Mouse (Mus musculus) heart, adult 18-20 months (tissue): ENCODE measurements around the gene Kcnc3. TPM values are rescaled to one million over a fixed set of nuclear protein-coding genes. Genes with fewer than 3 reads are reported as not detected.

Source experiments
- DNase-seq, 2 experiments: peaks; one replicate each; pipeline ENCODE4 v3.0.0; 2021 to 2022; ENCODE audit warnings: mixed read lengths in 1 of 2
- long read RNA-seq, 2 experiments: library from polyadenylated mRNA; stranded (forward); transcript quantifications; one replicate each; pipeline ENCODE4 v2.0.0; 2021
- total RNA-seq, 2 experiments: library from RNA; stranded (reverse); gene quantifications; 2 replicates each; pipeline ENCODE4 v1.2.3; 2021

Kcnc3 gene
- total RNA-seq = 1 to 10 TPM; 2.4 to 2.6 TPM
- long read RNA-seq, experiment 1 = 0 reads
- long read RNA-seq, experiment 2 = 0 reads

DNA sequence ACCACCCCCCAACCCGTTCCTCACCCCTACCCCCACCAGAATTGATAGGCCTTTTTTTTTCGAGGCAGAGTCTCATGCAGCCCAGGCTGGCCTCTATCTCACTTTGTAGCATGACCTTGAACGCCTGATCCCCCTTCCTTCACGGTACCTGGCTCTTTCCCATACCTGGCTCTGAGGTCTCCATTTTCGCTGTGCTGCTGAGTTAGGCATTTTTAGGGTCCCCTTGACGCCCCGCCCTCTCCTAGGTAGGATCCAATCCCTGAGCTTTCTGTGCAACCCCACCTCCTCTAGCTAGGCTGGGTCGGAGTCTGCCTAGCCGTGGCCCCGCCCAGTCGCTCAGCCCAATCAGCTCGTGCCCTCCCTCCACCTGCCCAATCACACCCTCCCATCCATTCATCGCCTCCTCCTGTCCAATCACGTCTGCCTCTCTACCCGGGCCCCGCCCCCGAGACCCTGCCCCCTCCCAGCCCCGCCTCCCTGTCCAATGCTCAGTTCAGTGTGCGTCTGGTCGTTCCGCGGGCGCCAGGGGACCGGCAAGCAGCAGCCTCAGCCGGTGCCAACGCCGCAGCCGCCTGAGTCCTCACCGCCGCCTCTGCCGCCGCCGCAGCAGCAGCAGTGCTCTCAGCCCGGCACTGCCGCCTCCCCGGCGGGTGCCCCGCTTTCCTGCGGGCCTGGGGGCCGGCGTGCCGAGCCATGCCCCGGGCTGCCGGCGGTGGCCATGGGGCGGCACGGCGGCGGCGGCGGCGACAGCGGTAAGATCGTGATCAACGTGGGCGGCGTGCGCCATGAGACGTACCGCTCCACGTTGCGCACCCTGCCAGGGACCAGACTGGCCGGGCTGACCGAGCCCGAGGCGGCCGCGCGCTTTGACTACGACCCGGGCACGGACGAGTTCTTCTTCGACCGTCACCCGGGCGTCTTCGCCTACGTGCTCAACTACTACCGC lies at the start of gene Kcnc3:
Gene Kcnc3 (plus strand): TSS at position 263 of the 946 bp plus-strand sequence.
- peak; percentile 73 to 90 for DNase-seq

DNA sequence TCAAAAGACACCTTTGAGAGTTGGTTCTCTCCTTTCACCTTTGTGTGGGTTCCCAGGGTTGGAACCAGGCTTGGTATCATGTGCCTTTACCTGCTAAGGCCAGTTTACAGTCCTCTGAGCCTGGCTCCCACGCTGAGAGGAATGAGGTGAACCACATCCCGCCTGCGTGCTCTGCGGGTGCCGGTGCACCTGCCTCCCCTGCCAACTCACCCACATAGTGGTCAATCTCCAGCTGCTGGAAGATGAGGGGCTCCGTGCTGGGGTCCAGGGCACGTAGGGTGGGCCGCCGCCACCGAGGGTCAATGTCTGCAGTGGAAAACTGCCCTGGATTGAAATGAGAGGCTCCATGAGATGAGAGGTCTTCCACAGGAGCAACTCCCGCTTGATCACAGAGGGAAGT lies 47.9 kb upstream of the Kcnc3 start:
- no peak for DNase-seq

DNA sequence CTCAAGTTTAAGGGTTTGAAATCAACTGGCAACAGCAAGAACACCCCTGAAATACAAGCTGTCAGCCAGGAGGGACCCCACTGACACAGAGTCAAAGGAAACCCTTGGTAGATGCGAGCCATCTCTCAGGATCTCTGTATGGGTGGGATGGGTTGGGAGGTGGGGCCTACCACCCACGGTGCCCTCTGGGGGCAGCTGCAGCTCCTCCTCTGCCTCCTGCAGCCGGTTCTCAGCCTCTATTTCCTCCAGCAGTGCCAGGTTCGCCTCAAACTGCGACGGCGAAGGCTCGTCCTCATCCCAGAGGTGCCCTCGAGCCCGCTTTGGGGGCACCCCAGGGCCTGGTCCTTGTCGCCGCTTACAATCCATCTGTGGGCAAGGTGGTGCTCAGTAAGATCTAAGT lies 47.4 kb upstream of the Kcnc3 start:
- DNase-seq = no peak

DNA sequence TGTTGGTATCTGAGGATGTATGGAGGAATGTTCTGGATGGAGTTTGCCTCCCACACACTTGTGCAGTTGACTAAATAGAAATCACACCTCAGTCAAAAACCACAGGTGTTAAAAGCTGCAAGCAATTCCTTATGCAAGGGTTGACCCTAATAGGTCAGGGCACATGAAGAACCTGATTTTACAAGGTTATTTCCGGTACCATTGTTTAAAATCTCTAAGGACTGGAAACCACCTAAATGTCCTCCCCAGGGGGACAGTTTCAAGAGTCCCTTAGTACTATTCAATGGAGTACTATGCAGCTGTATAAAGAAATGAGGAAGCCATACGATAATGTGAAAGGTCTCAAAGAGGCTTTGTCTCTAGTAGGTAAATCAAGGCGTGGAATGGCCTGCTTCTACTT lies 44.2 kb upstream of the Kcnc3 start:
- no peak for DNase-seq

DNA sequence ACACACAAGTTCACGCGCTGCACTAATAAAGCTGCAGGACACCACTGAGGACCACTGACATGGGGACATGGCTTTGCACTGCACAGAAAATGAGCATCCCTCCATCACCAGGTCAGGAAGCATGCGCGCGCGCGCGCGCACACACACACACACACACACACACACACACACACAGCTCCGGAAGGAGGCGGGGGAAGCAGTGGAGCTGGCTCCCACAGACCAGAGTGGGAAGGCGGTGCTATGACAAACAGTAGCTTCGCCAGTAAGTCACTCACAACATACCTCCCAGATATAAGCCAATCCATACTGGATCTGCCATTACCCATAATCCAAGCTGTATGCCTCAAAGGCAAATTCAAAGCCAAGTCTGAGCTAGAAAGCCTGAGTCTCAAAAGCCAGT lies 43.4 kb upstream of the Kcnc3 start:
- no peak for DNase-seq

DNA sequence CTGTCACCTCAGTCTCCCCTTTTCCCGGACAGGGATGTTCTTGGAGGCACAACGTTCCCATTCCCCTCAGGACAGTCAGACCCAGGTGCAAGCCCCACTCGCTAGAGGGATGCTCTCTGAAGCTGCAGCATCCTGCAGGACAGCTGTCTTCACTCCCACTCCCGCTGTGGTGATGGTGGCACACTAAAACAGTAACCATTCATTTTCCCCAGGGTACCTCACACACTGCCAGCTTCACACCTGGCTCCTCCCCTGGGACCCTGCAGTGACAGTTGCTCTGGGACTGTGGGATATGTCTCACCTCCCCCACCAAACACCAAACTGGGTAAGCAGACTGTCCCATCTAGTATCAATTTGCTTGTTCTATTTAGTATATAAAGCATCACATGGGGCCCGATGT lies 42.7 kb upstream of the Kcnc3 start:
- DNase-seq = no peak

DNA sequence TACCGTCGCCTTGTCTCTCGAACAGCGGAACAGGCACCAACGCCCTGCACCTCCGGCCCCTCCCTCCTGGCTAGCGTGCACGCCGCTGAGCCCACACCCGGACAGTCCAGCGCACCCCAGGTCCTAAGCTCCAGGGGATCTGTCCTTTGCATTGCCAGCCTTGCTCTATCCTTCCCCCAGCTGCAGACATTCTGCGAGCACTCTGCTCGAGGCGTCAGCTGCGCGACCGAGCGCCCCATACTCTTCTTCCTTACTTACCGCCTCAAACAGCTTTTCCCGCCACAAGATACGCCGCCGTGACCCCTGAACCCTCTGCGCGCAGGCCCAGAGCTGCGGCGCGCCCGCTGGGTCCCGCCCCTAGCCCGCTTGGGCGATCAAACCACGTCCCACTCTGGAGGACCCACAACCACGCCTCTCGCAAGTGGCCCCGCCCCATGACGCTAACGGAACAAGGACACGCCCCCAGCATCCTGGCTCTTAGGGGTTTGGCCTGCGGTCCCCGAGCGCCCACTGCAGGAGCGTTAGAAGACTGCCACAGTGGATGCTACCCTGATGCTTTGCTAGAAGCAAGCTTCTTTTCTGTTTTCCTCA lies 41.9 kb upstream of the Kcnc3 start, which contains the start of gene Pold1:
Gene Pold1 (minus strand): TSS at position 353 of the 591 bp plus-strand sequence.
- DNase-seq = peak; percentile 99 to 100

DNA sequence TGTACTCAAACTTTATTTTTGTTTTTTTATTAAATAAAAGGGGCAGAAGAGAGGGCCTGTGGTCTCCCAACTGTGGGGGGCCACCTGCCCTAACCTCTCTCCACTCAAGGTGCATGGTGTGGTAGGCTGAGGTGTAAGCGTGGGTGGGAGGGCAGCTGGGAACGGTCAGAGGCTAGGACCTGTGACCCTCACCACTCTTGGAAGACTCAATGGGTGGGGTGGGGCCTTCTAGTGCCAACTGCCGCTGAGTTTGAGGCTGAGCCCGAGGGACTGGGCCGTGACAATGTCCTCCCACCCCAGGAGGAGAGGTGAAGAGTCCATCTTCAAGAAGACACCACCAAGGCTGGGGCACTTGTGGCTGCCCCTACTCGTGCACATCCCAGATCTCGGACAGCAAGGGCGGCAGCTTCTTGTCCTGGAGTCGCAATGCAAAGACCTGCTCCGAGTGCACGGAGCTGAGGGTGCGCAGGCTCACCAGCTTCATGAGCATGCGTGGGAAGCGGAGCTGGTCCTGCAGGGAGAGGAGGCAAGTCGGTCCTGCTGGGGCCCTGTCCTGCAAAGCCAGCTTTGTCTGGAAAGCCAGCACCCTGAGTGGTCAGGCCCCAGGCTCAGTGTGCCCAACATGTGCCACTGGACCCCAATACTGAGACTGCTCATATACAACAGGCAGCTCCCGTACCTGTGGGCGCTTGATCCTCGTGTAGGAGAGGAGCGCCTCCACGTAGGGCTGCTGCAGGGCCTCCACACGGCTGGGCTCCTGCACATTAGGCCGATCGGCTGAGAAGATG lies 40.6 kb upstream of the Kcnc3 start:
- no peak for DNase-seq

DNA sequence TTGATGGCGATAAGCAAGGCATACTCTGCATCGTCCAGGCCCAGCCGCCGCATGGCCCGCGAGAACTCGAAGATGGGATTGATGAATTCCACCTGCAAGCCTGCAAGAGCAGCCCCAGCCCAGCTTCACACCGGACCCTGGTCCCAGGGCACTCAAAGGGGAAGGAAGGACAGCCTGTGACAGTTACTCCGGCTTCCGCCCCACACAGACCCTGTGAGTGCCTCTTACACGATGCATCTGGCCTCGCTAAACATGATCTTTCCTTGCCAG lies 40.1 kb upstream of the Kcnc3 start:
- no peak for DNase-seq

DNA sequence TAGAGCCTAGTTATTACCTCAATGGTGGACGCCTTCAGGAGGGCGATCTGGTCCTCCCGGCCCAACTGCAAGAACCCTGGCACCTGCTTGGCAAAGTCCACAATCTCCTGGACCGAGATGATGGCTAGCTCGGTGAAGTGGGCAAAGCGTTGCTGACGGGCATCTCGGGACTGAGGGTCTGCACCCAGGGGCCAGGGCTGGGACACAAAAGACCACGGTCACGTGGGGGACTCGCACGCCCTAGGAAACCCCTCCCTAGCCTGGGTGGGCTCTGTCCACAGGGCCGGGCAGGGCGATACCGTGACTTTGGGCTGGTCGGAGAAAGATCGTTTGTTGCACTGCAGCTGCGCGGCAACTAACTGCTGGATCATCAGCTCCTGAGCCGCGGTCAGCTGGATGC lies 39.2 kb upstream of the Kcnc3 start:
- DNase-seq = no peak

DNA sequence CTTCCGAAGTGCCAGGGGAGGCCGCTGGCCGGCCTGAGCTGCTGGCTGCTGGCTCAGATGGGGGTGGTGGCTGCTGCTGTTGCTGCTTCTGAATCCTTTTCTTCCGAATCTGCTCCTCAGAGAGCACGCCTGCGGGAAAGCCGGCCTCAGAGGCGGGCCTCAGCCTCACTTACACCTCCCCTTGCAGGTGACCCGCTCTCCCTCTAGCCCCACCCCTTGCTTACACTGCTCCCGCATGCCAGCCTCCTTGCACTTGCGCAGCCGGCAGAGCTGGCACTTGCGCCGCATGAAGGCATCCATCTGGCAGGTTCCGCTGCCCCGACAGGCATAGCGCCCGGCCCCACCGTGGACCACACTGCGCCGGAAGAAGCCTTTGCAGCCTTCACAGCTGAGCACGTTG lies 38.7 kb upstream of the Kcnc3 start:
- no peak for DNase-seq

DNA sequence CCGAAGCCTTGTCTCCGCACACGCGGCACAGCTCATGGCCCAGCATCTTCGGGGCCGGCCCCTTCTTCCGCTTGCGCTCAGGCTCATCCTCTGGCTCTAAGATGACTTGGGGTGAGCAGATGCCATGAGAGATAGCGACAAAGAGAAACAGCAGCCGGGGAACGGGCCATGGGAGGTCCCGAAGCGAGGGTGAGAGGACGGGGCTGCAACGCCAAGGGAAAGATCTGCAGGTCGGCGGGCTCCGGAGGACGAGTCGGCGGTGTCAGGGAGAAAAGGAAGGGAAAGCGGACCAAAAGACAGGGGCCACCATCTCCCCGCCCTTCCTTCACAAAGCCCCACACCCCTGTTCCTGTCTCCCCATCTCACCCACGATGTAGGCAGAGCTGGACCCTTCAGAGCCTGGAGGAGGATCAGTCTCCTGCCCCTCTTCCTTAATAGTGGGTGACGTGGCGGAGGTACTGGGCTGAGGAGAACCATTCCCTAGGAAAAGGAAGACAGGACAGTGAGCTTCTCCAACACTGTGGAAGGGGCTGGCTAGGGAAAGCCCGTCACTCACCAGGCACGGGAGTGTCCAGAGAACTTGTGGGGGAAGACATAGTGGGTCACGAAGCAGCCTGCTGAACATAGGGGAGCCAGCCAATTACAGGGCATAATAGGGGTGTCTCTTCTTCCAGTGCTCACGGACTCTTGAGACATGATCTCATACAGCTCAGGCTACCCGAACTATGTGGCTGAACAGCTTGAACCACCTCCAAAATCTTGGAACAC lies 38.1 kb upstream of the Kcnc3 start:
- no peak for DNase-seq

DNA sequence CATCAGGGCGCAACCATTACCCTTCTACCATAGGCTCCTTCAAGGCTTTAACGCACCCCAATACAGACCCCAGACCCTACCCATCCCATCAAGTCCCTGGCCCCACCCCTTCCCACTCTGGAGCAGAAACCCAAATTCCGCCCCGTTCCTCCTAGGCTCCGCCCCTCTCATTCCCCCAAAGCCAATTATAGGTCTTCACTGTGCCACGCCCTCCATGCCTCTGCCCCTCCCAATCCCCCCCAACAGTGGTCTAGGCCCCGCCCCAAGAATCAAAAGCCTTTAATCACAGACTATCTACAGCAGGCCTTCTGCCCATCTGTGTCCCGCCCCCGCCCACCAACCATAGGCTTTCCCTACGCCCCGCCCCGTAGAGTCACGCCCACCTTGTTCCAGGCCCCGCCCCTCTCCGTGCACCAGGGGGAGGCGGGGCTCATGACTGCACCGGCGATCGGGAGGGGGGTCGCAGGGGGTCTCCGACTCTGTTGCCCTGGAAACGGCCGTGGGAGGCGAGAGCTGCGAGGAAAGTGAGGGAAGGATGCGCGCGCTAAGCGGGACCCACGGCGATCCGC lies 37.2 kb upstream of the Kcnc3 start:
- DNase-seq = peak; percentile 65 to 75

DNA sequence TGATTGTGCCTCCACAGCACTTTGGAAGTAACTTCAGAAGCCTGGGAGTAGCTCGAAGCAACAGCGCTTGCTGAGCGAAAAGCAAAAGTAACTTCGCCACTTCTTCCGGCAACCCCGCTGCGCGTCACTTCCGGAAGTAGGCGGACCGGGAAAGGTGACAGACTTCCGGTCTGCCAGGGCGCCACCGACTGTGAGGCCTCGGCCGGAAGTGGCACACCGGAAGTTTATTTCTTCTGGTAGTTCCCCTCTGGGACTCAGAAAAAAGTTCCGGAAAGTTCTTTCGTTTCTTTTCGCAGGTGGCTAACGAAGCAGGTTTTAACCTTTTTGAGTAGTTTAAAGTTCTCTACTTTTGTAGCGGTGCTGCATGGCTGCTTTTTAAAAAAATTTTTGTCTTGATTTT lies 36.6 kb upstream of the Kcnc3 start, which contains the start of gene Nr1h2:
Gene Nr1h2 (minus strand): TSS at position 126 of the 400 bp plus-strand sequence.
- DNase-seq = peak; percentile 98

DNA sequence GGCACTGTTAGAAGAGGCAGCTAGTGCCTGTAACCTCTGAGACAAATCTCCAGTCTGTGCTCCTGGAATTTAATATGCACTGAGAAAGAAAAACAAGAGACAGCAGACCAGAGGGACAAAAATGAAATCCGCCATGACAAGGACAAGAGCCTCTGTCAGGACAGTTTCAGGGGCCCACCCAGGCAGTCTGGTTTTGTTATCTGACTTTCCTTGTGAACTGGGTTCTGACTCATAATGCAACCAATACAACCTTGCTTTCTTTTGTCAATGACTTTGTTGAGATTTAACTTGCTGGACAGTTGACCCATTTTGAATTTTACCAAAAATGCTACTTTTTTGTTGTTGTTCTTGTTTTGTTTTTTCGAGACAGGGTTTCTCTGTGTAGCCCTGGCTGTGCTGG lies 32.8 kb upstream of the Kcnc3 start:
- DNase-seq = no peak

DNA sequence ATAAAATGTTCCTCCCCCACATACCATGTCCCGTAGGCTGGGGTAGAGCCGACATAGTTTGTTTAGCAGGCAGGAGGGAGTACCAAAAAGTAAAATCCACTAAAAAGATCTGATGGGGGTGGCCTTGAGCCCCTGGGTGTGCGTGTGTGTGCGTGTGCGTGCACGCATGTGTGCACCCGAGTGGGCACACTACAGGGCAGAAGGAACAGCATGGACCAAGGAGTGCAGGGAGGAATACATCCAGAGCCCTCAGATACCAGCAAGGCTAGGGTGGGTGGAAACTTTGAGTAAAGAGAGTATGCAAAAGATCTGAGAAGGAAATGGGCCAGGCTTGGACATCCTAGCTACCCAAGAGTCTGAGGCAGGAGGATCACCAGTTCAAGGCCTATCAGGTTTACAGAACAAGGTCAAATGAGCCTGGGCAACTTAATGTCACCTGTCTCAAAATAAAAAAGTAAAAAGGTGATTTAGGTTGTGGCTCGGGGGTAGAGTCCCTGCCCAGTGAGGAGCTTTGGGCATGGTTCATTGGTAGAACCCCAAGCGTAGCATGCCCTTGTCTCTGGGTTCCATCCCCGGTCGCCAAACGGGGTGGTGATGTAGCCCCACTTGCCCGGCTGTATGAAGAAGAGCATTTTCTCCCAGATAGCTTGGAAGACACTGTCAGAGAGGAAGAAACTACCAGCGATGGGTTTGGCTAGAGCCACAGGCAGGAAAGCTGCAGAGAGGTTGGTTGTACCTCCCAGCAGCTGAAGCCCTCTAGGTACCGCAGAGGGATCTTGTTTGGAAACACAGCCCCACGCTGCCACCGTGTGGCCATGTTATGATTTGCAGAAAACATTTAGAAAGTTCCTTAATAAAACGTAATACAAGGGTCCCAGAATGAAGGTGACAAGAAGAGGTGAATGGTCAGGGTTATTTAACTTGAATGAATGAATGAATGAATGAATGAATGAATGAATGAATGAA lies 29.7 kb upstream of the Kcnc3 start:
- DNase-seq = peak; percentile 64 to 88

DNA sequence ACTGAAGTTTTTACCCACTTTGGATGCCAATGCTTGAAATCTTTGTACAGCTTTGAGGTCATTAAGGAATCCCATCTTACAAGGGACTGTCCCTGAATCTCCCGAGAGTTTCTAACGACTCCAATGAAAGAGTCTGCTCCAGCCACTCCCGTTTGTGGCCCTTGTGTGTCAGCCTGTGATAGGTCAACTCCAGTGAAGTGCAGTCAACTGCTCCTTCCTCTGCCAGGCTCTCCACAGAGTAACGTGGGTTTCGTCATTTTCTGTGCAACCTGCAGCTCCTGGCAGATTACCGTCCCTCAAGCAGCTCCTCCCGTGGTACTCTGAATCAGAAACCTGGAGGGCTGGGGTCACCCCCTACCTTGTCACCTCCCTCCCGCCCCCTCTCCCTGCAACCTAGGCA lies 27.2 kb upstream of the Kcnc3 start:
- DNase-seq = no peak

DNA sequence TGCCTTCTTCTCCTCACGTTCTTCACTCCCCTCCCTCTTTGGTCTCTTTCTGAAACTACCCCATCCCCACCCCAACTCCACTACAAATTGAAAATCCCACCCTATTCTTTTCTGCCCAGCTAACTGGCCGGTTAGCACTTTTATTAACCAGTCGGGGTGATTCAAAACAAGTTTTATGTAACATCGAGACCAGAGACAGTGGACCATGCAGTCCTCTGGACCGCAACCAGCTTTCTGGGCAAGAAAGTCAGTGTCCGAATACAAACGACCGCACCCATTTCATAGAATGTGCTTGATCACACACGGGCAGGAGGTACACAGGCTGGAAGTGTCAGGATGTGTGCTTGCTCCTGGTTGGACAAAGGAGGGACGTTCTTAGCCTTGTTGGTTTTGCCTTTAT lies 26.0 kb upstream of the Kcnc3 start:
- DNase-seq = no peak

DNA sequence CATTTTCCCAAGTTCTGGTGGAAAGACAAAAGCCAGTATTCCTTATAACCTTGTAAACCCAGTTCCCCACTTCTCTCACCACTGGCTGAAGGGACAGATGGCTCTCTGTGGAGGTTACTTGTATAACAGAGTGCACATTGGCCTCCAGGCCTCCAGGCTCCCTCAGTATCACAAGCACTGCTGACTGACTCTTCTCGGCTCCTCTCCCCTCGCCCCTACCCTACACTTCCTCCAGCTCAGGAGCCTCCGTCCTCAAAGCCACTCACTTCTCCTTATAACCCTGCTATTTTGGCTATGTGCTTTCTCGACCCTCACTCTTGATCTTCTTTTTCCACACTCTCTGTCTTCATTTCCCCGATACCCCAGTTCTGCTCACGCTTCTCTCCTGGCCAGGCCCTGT lies 25.1 kb upstream of the Kcnc3 start:
- DNase-seq = no peak

DNA sequence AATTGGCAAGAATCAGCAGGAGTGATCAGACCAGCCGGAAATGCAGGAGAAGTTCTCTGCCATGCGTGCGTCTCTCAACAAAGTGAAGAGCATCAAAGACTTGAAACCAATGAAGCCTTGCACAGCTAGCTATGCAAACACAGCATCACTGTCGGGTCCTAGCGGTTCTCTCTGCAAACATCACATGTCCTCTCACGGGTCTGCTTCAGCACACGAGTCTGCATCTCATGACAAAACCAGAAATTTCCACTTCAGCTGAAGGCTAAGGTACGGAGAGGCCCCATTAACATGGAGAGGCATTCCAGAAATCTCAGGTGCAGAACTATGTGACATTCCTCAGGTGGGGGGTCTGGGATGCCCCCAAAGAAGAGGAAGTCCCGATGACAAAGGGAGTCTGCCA lies 21.7 kb upstream of the Kcnc3 start:
- no peak for DNase-seq

DNA sequence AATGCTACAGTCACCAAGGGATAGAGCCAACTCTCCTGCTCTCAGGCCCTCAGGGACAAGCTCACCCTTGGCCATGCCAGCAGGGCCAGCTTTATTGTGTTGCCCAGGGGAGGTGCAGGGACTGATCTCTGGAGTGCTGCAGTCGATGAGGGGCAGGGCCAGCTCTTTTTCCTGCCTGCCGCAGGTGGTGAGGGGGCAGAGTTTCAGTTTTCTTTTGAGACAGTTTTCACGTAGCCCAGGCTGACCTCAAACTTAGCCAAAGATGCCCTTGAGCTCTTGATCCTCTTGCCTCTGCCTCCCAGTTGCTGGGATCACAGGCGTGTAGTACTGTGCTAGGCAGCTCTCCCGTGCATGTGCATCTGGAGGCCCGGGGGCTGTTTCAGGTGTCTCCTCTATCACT lies 19.5 kb upstream of the Kcnc3 start:
- no peak for DNase-seq
